Mouse (Mus musculus) gastrocnemius, adult 2 months (tissue): ENCODE measurements around the gene Padi6. TPM values are rescaled to one million over a fixed set of nuclear protein-coding genes. Genes with fewer than 3 reads are reported as not detected.

ENCODE experiments used
- DNase-seq: peaks from one replicate; pipeline ENCODE4 v3.0.0; 2022
- H3K27ac ChIP-seq: fragments of 200-600 bp; 2 replicates; pipeline ENCODE4 v1.8.1; 2022; ENCODE audit warnings: mild to moderate bottlenecking
- H3K4me3 ChIP-seq: fragments of 200-600 bp; 2 replicates; pipeline ENCODE4 v1.8.1; 2022; ENCODE audit warnings: mild to moderate bottlenecking, moderate library complexity
- CTCF ChIP-seq: fragments of 200-600 bp; IDR thresholded peaks from 2 replicates; pipeline ENCODE4 v1.8.1; 2022; ENCODE audit warnings: antibody characterized with exemption, mild to moderate bottlenecking, moderate library complexity
- intact Hi-C: fragments of 180-260 bp; cut with DNase I; formaldehyde crosslinking; loops from one replicate; pipeline ENCODE4 v1.15.1; 2025
- total RNA-seq, 2 experiments: library from RNA; stranded (reverse); gene quantifications; 2 replicates each; pipeline ENCODE4 v1.2.3; 2021

Padi6 gene
- total RNA-seq, 2 experiments from 2014 or later: not detected

GRCm38 (mm10) chr4:140701049-140701715 is 41.3 kb downstream of the Padi6 start:
- intact Hi-C loops: no loop called here
- DNase-seq: peak; percentile 91
- Histone ChIP-seq H3K4me3 (peak overlapping the region; percentile 91), H3K27ac (peak overlapping the region; percentile 98)
- peak; percentile 67 for TF ChIP-seq CTCF

GRCm38 (mm10) chr4:140700269-140701018 is 42.0 kb downstream of the Padi6 start, which contains the start of gene Rcc2:
Gene Rcc2, plus strand, starts transcription at chr4:140700541.
- peak within 1 kb of the TSS; percentile 91 for H3K4me3 ChIP-seq
- no peak for TF ChIP-seq CTCF
- DNase-seq: peak; percentile 45
- intact Hi-C loops: no loop called here
- peak within 1 kb of the TSS; percentile 98 for H3K27ac ChIP-seq

GRCm38 (mm10) chr4:140699441-140700127 is 42.9 kb downstream of the Padi6 start:
- no peak for TF ChIP-seq CTCF
- H3K27ac ChIP-seq: peak overlapping the region; percentile 98
- peak; percentile 84 for DNase-seq
- intact Hi-C loops: loop anchor here (2.0 kb wide), 1 partner anchor 15 kb away; no protein-coding TSS in a partner anchor
- peak overlapping the region; percentile 91 for H3K4me3 ChIP-seq

GRCm38 (mm10) chr4:140695675-140696585 is 46.5 kb downstream of the Padi6 start:
- DNase-seq: no peak
- intact Hi-C loops: no loop called here
- H3K27ac ChIP-seq: no peak overlapping the region
- no peak for TF ChIP-seq CTCF
- H3K4me3 ChIP-seq: no peak overlapping the region

GRCm38 (mm10) chr4:140695146-140695545 is 47.3 kb downstream of the Padi6 start:
- no peak overlapping the region for H3K4me3 ChIP-seq
- no peak for TF ChIP-seq CTCF
- H3K27ac ChIP-seq: no peak overlapping the region

GRCm38 (mm10) chr4:140694551-140695060 is 47.8 kb downstream of the Padi6 start:
- no peak overlapping the region for H3K27ac ChIP-seq
- H3K4me3 ChIP-seq: no peak overlapping the region
- DNase-seq: no peak
- no peak for TF ChIP-seq CTCF
- intact Hi-C loops: no loop called here

More at GRCm38 (mm10) chr4:140695146-140695545, 47.3 kb downstream of the Padi6 start:
- intact Hi-C loops: no loop called here
- DNase-seq: no peak

GRCm38 (mm10) chr4:140693513-140693912 is 48.9 kb downstream of the Padi6 start:
- Histone ChIP-seq H3K4me3 (no peak overlapping the region), H3K27ac (no peak overlapping the region)
- DNase-seq: no peak
- intact Hi-C loops: no loop called here
- no peak for TF ChIP-seq CTCF

- TF ChIP-seq CTCF: no peak
- no peak for DNase-seq
- no peak overlapping the region for H3K4me3 ChIP-seq
- intact Hi-C loops: no loop called here
- no peak overlapping the region for H3K27ac ChIP-seq
These were observed 51.0 kb downstream of the Padi6 start for GRCm38 (mm10) chr4:140691481-140691880.

- no peak for DNase-seq
- no peak for TF ChIP-seq CTCF
- intact Hi-C loops: no loop called here
- Histone ChIP-seq H3K27ac (no peak overlapping the region), H3K4me3 (no peak overlapping the region)
These were observed 52.4 kb downstream of the Padi6 start for GRCm38 (mm10) chr4:140689873-140690655.

- Histone ChIP-seq H3K4me3 (no peak overlapping the region), H3K27ac (no peak overlapping the region)
- intact Hi-C loops: no loop called here
- no peak for TF ChIP-seq CTCF
- DNase-seq: no peak
These were observed 53.5 kb downstream of the Padi6 start for GRCm38 (mm10) chr4:140688826-140689425.
